7 mouse cellular contexts compared by ENCODE assay signal in the genomic region with DNA sequence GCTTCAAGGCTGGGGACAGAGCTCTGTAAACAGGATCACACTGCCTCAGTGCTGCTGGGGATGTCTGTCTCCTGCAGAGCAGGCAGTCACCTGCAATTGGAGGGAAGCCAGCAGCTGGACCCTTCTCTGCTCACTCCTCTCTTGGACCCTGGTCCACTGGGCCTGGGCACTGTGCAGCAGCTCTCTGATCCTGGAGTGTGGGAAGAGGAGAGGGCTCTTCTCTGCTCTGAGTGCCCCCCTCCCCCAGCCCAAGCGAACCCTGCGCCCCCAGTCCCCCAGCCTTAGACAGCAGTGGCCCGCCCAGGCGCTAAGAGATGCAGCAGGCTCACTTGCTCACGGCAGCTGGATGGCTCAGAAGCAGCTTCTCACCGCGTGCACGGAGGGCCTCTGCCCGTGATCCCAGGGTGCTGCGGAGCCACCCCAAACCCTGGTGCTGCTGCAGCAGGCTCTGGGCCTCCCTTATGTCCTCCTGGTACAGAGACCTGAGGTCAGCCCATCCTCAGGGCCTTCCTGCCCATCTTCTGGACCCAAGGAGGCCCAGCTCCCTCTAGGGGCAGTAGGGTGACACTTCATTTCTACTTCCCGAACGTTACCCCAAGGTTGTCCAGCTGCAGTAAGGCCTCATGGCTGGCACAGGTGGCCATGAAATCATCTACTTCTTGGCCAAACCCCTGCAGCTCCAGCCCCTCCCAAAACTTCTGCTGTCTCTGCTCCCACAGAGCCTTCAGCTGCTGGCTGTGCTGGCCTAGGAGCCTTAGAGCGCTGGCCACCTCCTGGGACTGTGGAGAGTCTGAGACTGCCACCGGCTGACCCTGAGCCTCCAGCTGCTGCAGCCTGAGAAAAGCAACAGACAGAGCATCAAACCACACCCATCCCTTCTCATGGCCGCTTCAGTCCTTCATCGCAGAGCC. TPM values are rescaled to one million over a fixed set of nuclear protein-coding genes. Genes with fewer than 3 reads are reported as not detected.
DNase-seq lines count a peak whose midpoint lies in the region; ATAC-seq and TF ChIP-seq lines count a peak whose summit lies in the region.

No protein-coding gene starts in this region.

- no peaks in the 10 kb centered on the region for H3K36me3 ChIP-seq in E14TG2a.4 (ENCODE audit: insufficient read depth, low read length)
- no peaks in the 10 kb centered on the region for H3K36me3 ChIP-seq in limb, embryonic 13.5 days
- no peaks in the 10 kb centered on the region for H3K36me3 ChIP-seq in neural tube, embryonic 11.5 days (ENCODE audit: control insufficient read depth, insufficient read depth, low read length)

- peaks cover 19% of the 10 kb centered on the region for H3K27me3 ChIP-seq in E14TG2a.4 (ENCODE audit: insufficient read depth, low read length)
- H3K27me3 ChIP-seq in limb, embryonic 13.5 days = no peaks in the 10 kb centered on the region
- H3K27me3 ChIP-seq in neural tube, embryonic 11.5 days (ENCODE audit: control insufficient read depth, insufficient read depth, low read length) = no peaks in the 10 kb centered on the region

- peaks cover 34% of the 10 kb centered on the region for H3K4me1 ChIP-seq in E14TG2a.4 (replicated peaks; ENCODE audit: low read depth, low read length)
- no peaks in the 10 kb centered on the region for H3K4me1 ChIP-seq in limb, embryonic 13.5 days
- no peaks in the 10 kb centered on the region for H3K4me1 ChIP-seq in neural tube, embryonic 11.5 days (ENCODE audit: control insufficient read depth, insufficient read depth, low read length)

- WGBS in limb, embryonic 13.5 days = 39% methylated on average over 16 of the region's 16 CpGs
- 38% methylated on average over 16 of the region's 16 CpGs for WGBS in neural tube, embryonic 11.5 days

- DNase-seq in B cell, adult 2 months = peak; percentile 12 to 13
- peak; percentile 48 to 52 for DNase-seq in cerebellum, postnatal 36 days
- peak; percentile 47 for DNase-seq in neural tube, embryonic 11.5 days (ENCODE audit: low spot score)
- no peak for DNase-seq in spleen, postnatal 4 days (ENCODE audit: low spot score in 2 of 2)

- H3K27ac ChIP-seq in limb, embryonic 13.5 days = no peak overlapping the region
- no peak overlapping the region for H3K27ac ChIP-seq in neural tube, embryonic 11.5 days (ENCODE audit: low read depth, low read length)

- ATAC-seq in hematopoietic stem cell, adult 5-6 weeks (replicated peaks in 1 of 2; ENCODE audit: insufficient read depth in 1 of 2, low FRiP score in 2 of 2, low TSS enrichment in 1 of 2, low read depth in 1 of 2, poor library complexity in 2 of 2, severe bottlenecking in 2 of 2) = peak; percentile 34 to 55; a peak in 3 of 4 replicates
- ATAC-seq in limb, embryonic 13.5 days (ENCODE audit: low FRiP score, low read depth) = no peak
- peak; percentile 53; the same call in 1 of the 2 replicates for ATAC-seq in neural tube, embryonic 11.5 days (ENCODE audit: insufficient read depth, low FRiP score, low TSS enrichment)

- TF ChIP-seq CTCF in E14TG2a.4 (conservative IDR thresholded peaks at IDR 0.05; ENCODE audit: low read length) = peak; percentile 65

- no peaks in the 10 kb centered on the region for H3K9me3 ChIP-seq in E14TG2a.4 (ENCODE audit: low read length)
- no peaks in the 10 kb centered on the region for H3K9me3 ChIP-seq in limb, embryonic 13.5 days
- H3K9me3 ChIP-seq in neural tube, embryonic 11.5 days (ENCODE audit: control insufficient read depth, low read length) = no peaks in the 10 kb centered on the region

- H3K9ac ChIP-seq in limb, embryonic 13.5 days = no peak overlapping the region; the same call in 1 of the 2 replicates
- no peak overlapping the region for H3K9ac ChIP-seq in neural tube, embryonic 11.5 days (ENCODE audit: low read length)

- H3K4me2 ChIP-seq in limb, embryonic 13.5 days (replicated peaks) = peak overlapping the region; percentile 31
- no peak overlapping the region for H3K4me2 ChIP-seq in neural tube, embryonic 11.5 days (ENCODE audit: low read depth)

- peak overlapping the region; percentile 75 for H3K4me3 ChIP-seq in E14TG2a.4 (replicated peaks; ENCODE audit: low read length)
- no peak overlapping the region for H3K4me3 ChIP-seq in limb, embryonic 13.5 days
- no peak overlapping the region for H3K4me3 ChIP-seq in neural tube, embryonic 11.5 days (ENCODE audit: low read depth, low read length)

RNA-seq across cellular contexts. Expression of gene Pla2g4b, which starts 35.6 kb away (rescaled TPM):
- 0.38 and 3.4 TPM in 2 replicates for total RNA-seq in hematopoietic stem cell, adult 5-6 weeks (2017)
- 2.4 and 3.2 TPM in 2 replicates for polyA plus RNA-seq in limb, embryonic 13.5 days (2015; fragmentation: Nextera tagmentation; extraction: Ambion mirVana)
- 1.4 and 1.6 TPM in 2 replicates for polyA plus RNA-seq in neural tube, embryonic 11.5 days (2014; fragmentation: Nextera tagmentation; extraction: Ambion mirVana)

RNA-seq across cellular contexts. Expression of gene Gm28042, which starts 41.5 kb away (rescaled TPM):
- total RNA-seq in hematopoietic stem cell, adult 5-6 weeks (2017) = 0.15 and 1.4 TPM in 2 replicates
- 3.4 and 4.3 TPM in 2 replicates for polyA plus RNA-seq in limb, embryonic 13.5 days (2015; fragmentation: Nextera tagmentation; extraction: Ambion mirVana)
- 3.8 and 4.4 TPM in 2 replicates for polyA plus RNA-seq in neural tube, embryonic 11.5 days (2014; fragmentation: Nextera tagmentation; extraction: Ambion mirVana)

RNA-seq across cellular contexts. Expression of gene Jmjd7, which starts 41.5 kb away (rescaled TPM):
- total RNA-seq in hematopoietic stem cell, adult 5-6 weeks (2017) = 6.1 and 7.9 TPM in 2 replicates
- polyA plus RNA-seq in limb, embryonic 13.5 days (2015; fragmentation: Nextera tagmentation; extraction: Ambion mirVana) = 23.1 and 24.2 TPM in 2 replicates
- polyA plus RNA-seq in neural tube, embryonic 11.5 days (2014; fragmentation: Nextera tagmentation; extraction: Ambion mirVana) = 24.9 and 28.9 TPM in 2 replicates

Comparison
In these comparisons a context has a peak if more than half of its experiments do, and no peak if none do; other contexts are left out.
1. DNase-seq: peak in B cell, adult 2 months (2 of 2), cerebellum, postnatal 36 days (2 of 2) and neural tube, embryonic 11.5 days (single experiment); none in spleen, postnatal 4 days (0 of 2).